Mouse (Mus musculus): ENCODE data around the gene Efna1.

DNA sequence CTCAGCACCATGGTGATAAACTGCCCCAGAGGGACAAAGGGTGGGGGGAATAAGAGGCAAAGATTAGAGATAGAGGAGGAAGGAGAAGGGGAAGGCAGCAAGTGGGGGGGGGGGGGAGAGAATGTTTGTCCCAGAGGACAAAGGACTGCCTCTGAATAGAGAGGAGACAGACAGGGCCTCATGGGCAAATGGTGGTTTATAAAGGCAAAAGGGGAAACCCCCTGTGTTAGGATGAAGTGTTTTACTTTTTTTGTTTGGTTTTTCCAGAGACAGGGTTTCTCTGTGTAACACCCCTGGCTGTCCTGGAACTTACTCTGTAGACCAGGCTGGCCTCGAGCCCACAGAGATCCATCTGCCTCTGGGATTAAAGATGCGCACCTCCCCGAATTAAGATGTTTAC, 20.7 kb downstream of the Efna1 start:
- TF ChIP-seq CTCF (IDR thresholded peaks at IDR 0.05; ENCODE audit: low read depth): no peak
- no peak for TF ChIP-seq EP300 (IDR thresholded peaks at IDR 0.05; ENCODE audit: low read depth)
